Mouse (Mus musculus): ENCODE data around the gene Atp5f1.

DNA sequence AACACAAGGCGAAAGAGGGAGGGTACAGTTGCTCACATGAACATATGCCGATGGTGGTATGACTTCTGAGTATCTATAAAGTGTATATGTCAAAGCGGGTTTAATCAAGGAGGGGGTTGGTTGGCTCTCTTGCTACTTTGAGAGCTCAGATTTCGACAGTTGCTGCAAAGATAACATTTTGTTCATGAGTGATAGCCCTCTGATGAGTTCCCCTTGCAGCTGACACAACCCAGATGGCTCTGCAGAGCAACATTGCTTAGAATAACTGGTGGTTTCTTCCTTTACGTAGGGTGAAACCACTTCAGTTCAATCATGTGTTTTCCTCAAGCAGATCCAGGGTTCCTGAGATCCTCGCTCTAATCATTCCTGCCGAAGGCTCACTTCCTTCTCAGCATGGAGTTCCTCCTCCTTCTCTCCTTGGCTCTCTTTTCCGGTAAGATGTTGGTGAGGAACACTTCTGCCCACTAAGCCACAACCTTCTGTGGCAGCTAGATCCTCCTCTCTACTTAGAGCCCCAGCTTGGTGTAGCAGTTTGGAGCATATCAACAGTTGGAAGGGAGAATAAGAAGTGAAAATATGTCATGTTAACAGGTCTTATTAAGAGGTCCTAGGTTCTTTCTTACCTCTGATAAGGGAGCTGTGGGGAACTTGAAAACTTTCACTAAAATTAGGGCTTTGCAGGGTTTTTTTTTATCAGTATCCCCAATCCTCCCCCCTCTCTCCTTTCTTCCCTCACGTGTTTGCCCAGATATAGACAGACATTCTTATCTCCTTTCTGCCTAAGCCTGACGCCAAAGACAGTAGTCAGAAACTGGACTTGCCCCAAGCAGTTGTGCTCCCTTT lies 45.8 kb downstream of the Atp5f1 start:
- TF ChIP-seq CTCF (IDR thresholded peaks at IDR 0.05; ENCODE audit: low read depth, low read length) (no peak), POLR2A (IDR thresholded peaks at IDR 0.05; ENCODE audit: insufficient read depth, low read length) (no peak), EP300 (IDR thresholded peaks at IDR 0.05; ENCODE audit: insufficient read depth, low read depth, low read length) (no peak)
